Mouse (Mus musculus) CH12.LX (cell line): Measurements from ENCODE around the gene Ndufs6.

Experiments
- CTCF ChIP-seq, 2 experiments: IDR thresholded peaks in 1 of 2; conservative IDR thresholded peaks in 1 of 2; 2 replicates each; pipeline ENCODE4 v1.5.1; 2011 to 2012; ENCODE audit warnings: low read depth in 2 of 2, low read length in 2 of 2, improper control_type of control experiment in 1 of 2, inconsistent platforms in 1 of 2, mild to moderate bottlenecking in 1 of 2, moderate library complexity in 1 of 2
- HCFC1 ChIP-seq: IDR thresholded peaks from 2 replicates; pipeline ENCODE4 v1.6.1; 2012; ENCODE audit warnings: low read depth, mild to moderate bottlenecking, inconsistent platforms, low read length, improper control_type of control experiment
- MAX ChIP-seq: IDR thresholded peaks from 2 replicates; pipeline ENCODE4 v1.6.1; 2011; ENCODE audit warnings: low read length, improper control_type of control experiment
- POLR2AphosphoS2 ChIP-seq: IDR thresholded peaks from 2 replicates; pipeline ENCODE4 v1.6.1; 2011; ENCODE audit warnings: low read depth, low read length, improper control_type of control experiment
- RAD21 ChIP-seq: IDR thresholded peaks from 2 replicates; pipeline ENCODE4 v1.6.1; 2011; ENCODE audit warnings: low read depth, mild to moderate bottlenecking, low read length, improper control_type of control experiment, moderate library complexity
- TCF12 ChIP-seq: IDR thresholded peaks from 2 replicates; pipeline ENCODE4 v1.6.1; 2014; ENCODE audit warnings: low read depth, mild to moderate bottlenecking, inconsistent platforms, low read length, improper control_type of control experiment
- UBTF ChIP-seq: IDR thresholded peaks from 2 replicates; pipeline ENCODE4 v1.6.1; 2012; ENCODE audit warnings: low read depth, mild to moderate bottlenecking, inconsistent platforms, low read length, improper control_type of control experiment, moderate library complexity
- USF1 ChIP-seq: IDR thresholded peaks from 2 replicates; pipeline ENCODE4 v1.6.1; 2014; ENCODE audit warnings: low read depth, mild to moderate bottlenecking, inconsistent platforms, low read length, improper control_type of control experiment
- ZC3H11A ChIP-seq: IDR thresholded peaks from 2 replicates; pipeline ENCODE4 v1.6.1; 2012; ENCODE audit warnings: low read depth, mild to moderate bottlenecking, inconsistent platforms, low read length, improper control_type of control experiment
- ZKSCAN1 ChIP-seq: IDR thresholded peaks from 2 replicates; pipeline ENCODE4 v1.6.1; 2012; ENCODE audit warnings: low read depth, inconsistent platforms, low read length, improper control_type of control experiment, borderline replicate concordance

- TF ChIP-seq MAX (no peak), USF1 (no peak), ZKSCAN1 (no peak), CTCF (conservative IDR thresholded peaks at IDR 0.05 in 1 of 2, IDR thresholded peaks at IDR 0.05 in 1 of 2; ENCODE audit: low read depth in 2 of 2, low read length in 2 of 2) (no peak), RAD21 (no peak), HCFC1 (no peak), TCF12 (no peak), UBTF (no peak), POLR2AphosphoS2 (no peak), ZC3H11A (no peak)
Measured at GRCm38 (mm10) chr13:73306085-73306410, 22.3 kb downstream of the Ndufs6 start.
